Mouse (Mus musculus) CH12.LX (cell line): ENCODE data around the gene Hipk3. TPM values are rescaled to one million over a fixed set of nuclear protein-coding genes. Genes with fewer than 3 reads are reported as not detected.

Experiments used
- DNase-seq: peaks from one replicate; pipeline ENCODE4 v3.0.0-alpha.2; 2013; ENCODE audit errors: extremely low read depth
- H3K27ac ChIP-seq: 2 replicates; pipeline ENCODE4 v1.5.1; 2012; ENCODE audit warnings: low read depth, mild to moderate bottlenecking, control low read depth, moderate library complexity; ENCODE audit not compliant: insufficient read depth
- H3K27me3 ChIP-seq: replicated peaks from 2 replicates; pipeline ENCODE3; 2012; ENCODE audit warnings: inconsistent platforms
- H3K36me3 ChIP-seq, 2 experiments: replicated peaks in 1 of 2; 2 replicates each; pipeline versions ENCODE3 to v1.6.1; 2012; ENCODE audit warnings: inconsistent platforms in 1 of 2, low read length in 1 of 2, mild to moderate bottlenecking in 1 of 2, mixed read lengths in 1 of 2, moderate library complexity in 1 of 2; ENCODE audit not compliant: control insufficient read depth in 1 of 2, insufficient read depth in 1 of 2
- H3K4me1 ChIP-seq, 2 experiments: 2 replicates each; pipeline ENCODE4 v1.6.1; 2012; ENCODE audit warnings: inconsistent platforms in 1 of 2, moderate library complexity in 1 of 2; ENCODE audit not compliant: insufficient read depth in 2 of 2, control insufficient read depth in 1 of 2
- H3K4me2 ChIP-seq: 2 replicates; pipeline ENCODE4 v1.6.1; 2012; ENCODE audit warnings: low read depth, mild to moderate bottlenecking, control low read depth; ENCODE audit not compliant: poor library complexity, insufficient read depth, severe bottlenecking
- H3K4me3 ChIP-seq, 3 experiments: fragments of 150-350 bp in 1 of 3; sonication (generic) in 1 of 3; replicated peaks in 1 of 3; 2 replicates each; pipeline versions ENCODE3 to v1.5.1; 2011 to 2012; ENCODE audit warnings: low read depth in 2 of 3, low read length in 2 of 3, mild to moderate bottlenecking in 2 of 3, moderate library complexity in 2 of 3, control low read depth in 1 of 3, improper control_type of control experiment in 1 of 3, inconsistent platforms in 1 of 3, mixed read lengths in 1 of 3; ENCODE audit not compliant: poor library complexity in 1 of 3
- H3K79me2 ChIP-seq: replicated peaks from 2 replicates; pipeline ENCODE4 v1.6.1; 2012; ENCODE audit warnings: mild to moderate bottlenecking, moderate library complexity; ENCODE audit not compliant: control insufficient read depth, poor library complexity, insufficient read depth, severe bottlenecking; ENCODE audit errors: extremely low read depth
- H3K9ac ChIP-seq: 2 replicates; pipeline ENCODE4 v1.6.1; 2012; ENCODE audit warnings: low read depth, mild to moderate bottlenecking, control low read depth, moderate library complexity; ENCODE audit not compliant: insufficient read depth
- H3K9me3 ChIP-seq: replicated peaks from 2 replicates; pipeline ENCODE3; 2012; ENCODE audit warnings: low read length, inconsistent platforms, mixed read lengths
- BHLHE40 ChIP-seq: IDR thresholded peaks from 2 replicates; pipeline ENCODE4 v1.6.1; 2011; ENCODE audit warnings: mild to moderate bottlenecking, low read depth, low read length, improper control_type of control experiment
- CHD1 ChIP-seq: IDR thresholded peaks from 2 replicates; pipeline ENCODE4 v1.6.1; 2012; ENCODE audit warnings: low read depth, low read length, improper control_type of control experiment, inconsistent platforms
- CTCF ChIP-seq, 2 experiments: IDR thresholded peaks in 1 of 2; conservative IDR thresholded peaks in 1 of 2; 2 replicates each; pipeline ENCODE4 v1.5.1; 2011 to 2012; ENCODE audit warnings: low read depth in 2 of 2, low read length in 2 of 2, improper control_type of control experiment in 1 of 2, inconsistent platforms in 1 of 2, mild to moderate bottlenecking in 1 of 2, moderate library complexity in 1 of 2
- ELF1 ChIP-seq: IDR thresholded peaks from 2 replicates; pipeline ENCODE4 v1.6.1; 2014; ENCODE audit warnings: low read depth, mild to moderate bottlenecking, inconsistent platforms, low read length, improper control_type of control experiment
- EP300 ChIP-seq: IDR thresholded peaks from 2 replicates; pipeline ENCODE4 v1.6.1; 2011; ENCODE audit warnings: low read length, improper control_type of control experiment
- GABPA ChIP-seq: IDR thresholded peaks from 2 replicates; pipeline ENCODE4 v1.6.1; 2012; ENCODE audit warnings: low read depth, low read length, improper control_type of control experiment, inconsistent platforms; ENCODE audit not compliant: insufficient replicate concordance
- IRF4 ChIP-seq: IDR thresholded peaks from 2 replicates; pipeline ENCODE4 v1.6.1; 2014; ENCODE audit warnings: low read depth, mild to moderate bottlenecking, inconsistent platforms, low read length, improper control_type of control experiment
- JUN ChIP-seq: IDR thresholded peaks from 2 replicates; pipeline ENCODE4 v1.6.1; 2011; ENCODE audit warnings: low read depth, mild to moderate bottlenecking, low read length, improper control_type of control experiment, moderate library complexity; ENCODE audit not compliant: insufficient read depth
- JUND ChIP-seq: conservative IDR thresholded peaks from 2 replicates; pipeline ENCODE4 v1.6.1; 2011; ENCODE audit warnings: low read depth, low read length, improper control_type of control experiment
- MEF2A ChIP-seq: IDR thresholded peaks from 2 replicates; pipeline ENCODE4 v1.6.1; 2014; ENCODE audit warnings: low read depth, mild to moderate bottlenecking, inconsistent platforms, low read length, improper control_type of control experiment, borderline replicate concordance
- MXI1 ChIP-seq: IDR thresholded peaks from 2 replicates; pipeline ENCODE4 v1.6.1; 2011; ENCODE audit warnings: mild to moderate bottlenecking, low read depth, low read length, improper control_type of control experiment
- MYC ChIP-seq: IDR thresholded peaks from 2 replicates; pipeline ENCODE4 v1.6.1; 2011; ENCODE audit warnings: low read depth, mild to moderate bottlenecking, improper control_type of control experiment, low read length
- NELFE ChIP-seq: IDR thresholded peaks from 2 replicates; pipeline ENCODE4 v1.6.1; 2011; ENCODE audit warnings: low read depth, low read length, improper control_type of control experiment
- POLR2AphosphoS2 ChIP-seq: IDR thresholded peaks from 2 replicates; pipeline ENCODE4 v1.6.1; 2011; ENCODE audit warnings: low read depth, low read length, improper control_type of control experiment
- RCOR1 ChIP-seq: conservative IDR thresholded peaks from 2 replicates; pipeline ENCODE4 v1.6.1; 2012; ENCODE audit warnings: low read depth, mild to moderate bottlenecking, inconsistent platforms, low read length, improper control_type of control experiment
- SMC3 ChIP-seq: IDR thresholded peaks from 2 replicates; pipeline ENCODE4 v1.6.1; 2011; ENCODE audit warnings: low read depth, low read length, improper control_type of control experiment
- UBTF ChIP-seq: IDR thresholded peaks from 2 replicates; pipeline ENCODE4 v1.6.1; 2012; ENCODE audit warnings: low read depth, mild to moderate bottlenecking, inconsistent platforms, low read length, improper control_type of control experiment, moderate library complexity
- USF1 ChIP-seq: IDR thresholded peaks from 2 replicates; pipeline ENCODE4 v1.6.1; 2014; ENCODE audit warnings: low read depth, mild to moderate bottlenecking, inconsistent platforms, low read length, improper control_type of control experiment
- ZKSCAN1 ChIP-seq: IDR thresholded peaks from 2 replicates; pipeline ENCODE4 v1.6.1; 2012; ENCODE audit warnings: low read depth, inconsistent platforms, low read length, improper control_type of control experiment, borderline replicate concordance
- ZMIZ1 ChIP-seq: IDR thresholded peaks from 2 replicates; pipeline ENCODE4 v1.6.1; 2012; ENCODE audit warnings: low read depth, mild to moderate bottlenecking, inconsistent platforms, low read length, improper control_type of control experiment
- dilution Hi-C: fragments of 300-500 bp; cut with MboI; formaldehyde crosslinking; loops from 2 replicates; pipeline ENCODE4 v1.14.3; 2020; ENCODE audit warnings: low sequenced_read_pairs; ENCODE audit not compliant: extremely low pct_unique_long_range_greater_than_20kb, extremely low pct_ligation_motif_present
- in situ Hi-C: fragments of 300-500 bp; cut with MboI; formaldehyde crosslinking; loops from 3 replicates; pipeline ENCODE4 v1.14.3; 2019; ENCODE audit warnings: low sequenced_read_pairs, low pct_ligation_motif_present, low pct_unique_long_range_greater_than_20kb, mixed read lengths
- polyA plus RNA-seq: library from polyadenylated mRNA; unstranded; fragments of >175 nt; gene quantifications from 2 replicates; pipeline ENCODE4 v1.2.1, GENCODE M21; 2012; ENCODE audit warnings: low read depth; ENCODE audit not compliant: insufficient read length
- total RNA-seq, 2 experiments: library from RNA; depleted of rRNA; stranded (reverse); fragments of 300-350 nt in 1 of 2; fragments of >200 nt in 1 of 2; gene quantifications; 2 replicates each; pipeline ENCODE4 v1.2.3; 2012 to 2014

Gene Hipk3
- total and polyA plus RNA-seq, 3 experiments: 14.8 to 19.5 (median 16.9) TPM

GRCm38 (mm10) chr2:104431067-104431466 is 63.2 kb downstream of the Hipk3 start:
- no peak for DNase-seq
- Histone ChIP-seq H3K79me2 (no peaks in the 10 kb centered on the region), H3K9me3 (no peaks in the 10 kb centered on the region), H3K4me3 (no peak overlapping the region), H3K4me1 (no peaks in the 10 kb centered on the region), H3K27ac (no peak overlapping the region), H3K9ac (no peak overlapping the region), H3K4me2 (no peak overlapping the region)
- in situ Hi-C loops: no loop called here
- TF ChIP-seq MEF2A: no peak
- TF ChIP-seq ELF1: no peak
- TF ChIP-seq CHD1: no peak
- TF ChIP-seq ZMIZ1: no peak
- no peak for TF ChIP-seq UBTF
- TF ChIP-seq ZKSCAN1: no peak
- TF ChIP-seq IRF4: no peak
- no peak for TF ChIP-seq EP300
- TF ChIP-seq RCOR1: no peak
- no peak for TF ChIP-seq SMC3
- TF ChIP-seq, all 38 proteins: peak for 0
- peaks cover 41 to 77% of the 10 kb centered on the region in 2 experiments for H3K36me3 ChIP-seq
- dilution Hi-C loops: no loop called here
- no peaks in the 10 kb centered on the region for H3K27me3 ChIP-seq

- no peak for TF ChIP-seq MYC
- TF ChIP-seq ZKSCAN1: no peak
- no peak for TF ChIP-seq NELFE
- no peak for TF ChIP-seq GABPA
- H3K36me3 ChIP-seq: peaks cover 38 to 76% of the 10 kb centered on the region in 2 experiments
Observed at GRCm38 (mm10) chr2:104430566-104430965, 63.7 kb downstream of the Hipk3 start.

GRCm38 (mm10) chr2:104426112-104426511 is 68.1 kb downstream of the Hipk3 start:
- H3K9me3 ChIP-seq: no peaks in the 10 kb centered on the region
- no peaks in the 10 kb centered on the region for H3K79me2 ChIP-seq
- in situ Hi-C loops (no loop called here), dilution Hi-C loops (no loop called here)
- DNase-seq: no peak
- no peak overlapping the region for H3K9ac ChIP-seq
- H3K4me3 ChIP-seq: no peak overlapping the region
- no peak overlapping the region for H3K4me2 ChIP-seq
- H3K27ac ChIP-seq: no peak overlapping the region
- H3K4me1 ChIP-seq: no peaks in the 10 kb centered on the region
- H3K36me3 ChIP-seq: peaks cover 21 to 44% of the 10 kb centered on the region in 2 experiments
- no peaks in the 10 kb centered on the region for H3K27me3 ChIP-seq
- TF ChIP-seq RCOR1 (no peak), JUND (no peak), MYC (no peak), UBTF (no peak), CTCF (conservative IDR thresholded peaks at IDR 0.05 in 1 of 2, IDR thresholded peaks at IDR 0.05 in 1 of 2; ENCODE audit: low read depth in 2 of 2, low read length in 2 of 2) (no peak), EP300 (no peak), BHLHE40 (no peak), NELFE (no peak), JUN (no peak), IRF4 (no peak), ZMIZ1 (no peak), MXI1 (no peak), USF1 (no peak), POLR2AphosphoS2 (no peak)

More at GRCm38 (mm10) chr2:104430566-104430965, 63.7 kb downstream of the Hipk3 start:
- Histone ChIP-seq H3K4me2 (no peak overlapping the region), H3K4me3 (no peak overlapping the region), H3K79me2 (no peaks in the 10 kb centered on the region), H3K9ac (no peak overlapping the region), H3K27me3 (no peaks in the 10 kb centered on the region), H3K27ac (no peak overlapping the region), H3K4me1 (no peaks in the 10 kb centered on the region), H3K9me3 (no peaks in the 10 kb centered on the region)
- dilution Hi-C loops: no loop called here
- in situ Hi-C loops: no loop called here
- DNase-seq: no peak
